8 mouse cellular contexts compared by ENCODE assay signal in genomic region chr6:120483211-120483626, GRCm38 (mm10). TPM values are rescaled to one million over a fixed set of nuclear protein-coding genes. Genes with fewer than 3 reads are reported as not detected.
DNase-seq lines count a peak whose midpoint lies in the region; ATAC-seq and TF ChIP-seq lines count a peak whose summit lies in the region.

No protein-coding gene starts in this region.

- peak overlapping the region; percentile 12 for H3ac ChIP-seq in C2C12 (ENCODE audit: control insufficient read depth, insufficient read length, low read depth)

- no peak overlapping the region for H3K4me3 ChIP-seq in forebrain, postnatal 0 days (ENCODE audit: low read depth, low read length)
- H3K4me3 ChIP-seq in forebrain, embryonic 12.5 days (replicated peaks) = no peak overlapping the region
- no peak overlapping the region for H3K4me3 ChIP-seq in C2C12 (ENCODE audit: insufficient read depth, poor library complexity, severe bottlenecking)
- peak overlapping the region; percentile 31 for H3K4me3 ChIP-seq in heart, embryonic 16.5 days (ENCODE audit: low read length)

- H3K9ac ChIP-seq in forebrain, postnatal 0 days = no peak overlapping the region
- no peak overlapping the region for H3K9ac ChIP-seq in forebrain, embryonic 12.5 days
- H3K9ac ChIP-seq in heart, embryonic 16.5 days (ENCODE audit: low read length) = 0 out of 2 replicates have a peak overlapping the region, but pooled peaks have one; percentile 32

- H3K27me3 ChIP-seq in forebrain, postnatal 0 days (ENCODE audit: insufficient read depth, low read length) = no peaks in the 10 kb centered on the region
- 0 out of 2 replicates have a peak, but pooled peaks cover 2% of the 10 kb centered on the region for H3K27me3 ChIP-seq in forebrain, embryonic 12.5 days
- no peaks in the 10 kb centered on the region for H3K27me3 ChIP-seq in C2C12 (ENCODE audit: control insufficient read depth, insufficient read depth, insufficient read length)
- H3K27me3 ChIP-seq in heart, embryonic 16.5 days (ENCODE audit: control insufficient read depth, insufficient read depth, low read length) = no peaks in the 10 kb centered on the region

- H3K27ac ChIP-seq in forebrain, postnatal 0 days (ENCODE audit: low read depth, low read length) = no peak overlapping the region
- no peak overlapping the region for H3K27ac ChIP-seq in forebrain, embryonic 12.5 days
- peak overlapping the region; percentile 54; the same call in 1 of the 2 replicates for H3K27ac ChIP-seq in heart, embryonic 16.5 days (ENCODE audit: low read length)

- no peak for DNase-seq in forebrain, postnatal 0 days
- DNase-seq in adrenal gland, postnatal 25 days = peak; percentile 46
- peak; percentile 76 to 86 for DNase-seq in left cerebral cortex, adult 18-20 months (ENCODE audit: low spot score in 2 of 2)
- peak; percentile 72 for DNase-seq in thymus, postnatal 0 days (ENCODE audit: low spot score)

- H3K4me2 ChIP-seq in forebrain, postnatal 0 days (ENCODE audit: low read depth) = no peak overlapping the region
- H3K4me2 ChIP-seq in forebrain, embryonic 12.5 days = no peak overlapping the region
- peak overlapping the region; percentile 54 for H3K4me2 ChIP-seq in heart, embryonic 16.5 days (ENCODE audit: low read depth, low read length)

- no peaks in the 10 kb centered on the region for H3K79me3 ChIP-seq in C2C12 (ENCODE audit: low read depth)

- TF ChIP-seq CTCF in forebrain, postnatal 0 days (IDR thresholded peaks at IDR 0.05; ENCODE audit: low read depth) = peak; percentile 54
- TF ChIP-seq CTCF in C2C12 (IDR thresholded peaks at IDR 0.05; ENCODE audit: control insufficient read depth, insufficient read depth, insufficient read length) = peak; percentile 39

- no peaks in the 10 kb centered on the region for H3K9me3 ChIP-seq in forebrain, postnatal 0 days (ENCODE audit: low read length)
- no peaks in the 10 kb centered on the region for H3K9me3 ChIP-seq in forebrain, embryonic 12.5 days
- no peaks in the 10 kb centered on the region for H3K9me3 ChIP-seq in heart, embryonic 16.5 days (replicated peaks; ENCODE audit: control insufficient read depth, low read length)

- H3K36me3 ChIP-seq in forebrain, postnatal 0 days (ENCODE audit: insufficient read depth) = no peaks in the 10 kb centered on the region
- H3K36me3 ChIP-seq in forebrain, embryonic 12.5 days (replicated peaks) = peaks cover 10% of the 10 kb centered on the region; the same call in 1 of the 2 replicates
- H3K36me3 ChIP-seq in C2C12 (ENCODE audit: control insufficient read depth, insufficient read depth) = peaks cover 41% of the 10 kb centered on the region
- H3K36me3 ChIP-seq in heart, embryonic 16.5 days (ENCODE audit: control insufficient read depth, insufficient read depth) = peaks cover 6% of the 10 kb centered on the region; the same call in 1 of the 2 replicates

- 42% methylated on average over 8 of the region's 8 CpGs for WGBS in forebrain, postnatal 0 days
- 35% methylated on average over 8 of the region's 8 CpGs for whole genome bisulfite sequencing in forebrain, embryonic 12.5 days
- 16% methylated on average over 8 of the region's 8 CpGs for WGBS in heart, embryonic 16.5 days

- ATAC-seq in forebrain, postnatal 0 days = peak; percentile 24; the same call in 1 of the 2 replicates
- no peak for ATAC-seq in forebrain, embryonic 12.5 days (ENCODE audit: low FRiP score)
- ATAC-seq in heart, embryonic 16.5 days (replicated peaks; ENCODE audit: extremely low read depth, insufficient read depth, low FRiP score) = peak; percentile 73
- 0 out of 2 replicates have a peak, but pooled peaks have one; percentile 12 for ATAC-seq in megakaryocyte progenitor cell, adult 5-6 weeks (replicated peaks; ENCODE audit: poor library complexity)

- no peaks in the 10 kb centered on the region for H3K79me2 ChIP-seq in C2C12 (ENCODE audit: control insufficient read depth, insufficient read depth)

- no peaks in the 10 kb centered on the region for H3K4me1 ChIP-seq in forebrain, postnatal 0 days (ENCODE audit: insufficient read depth)
- H3K4me1 ChIP-seq in forebrain, embryonic 12.5 days = peaks cover 6% of the 10 kb centered on the region
- H3K4me1 ChIP-seq in heart, embryonic 16.5 days (ENCODE audit: control insufficient read depth, insufficient read depth, low read length) = peaks cover 22% of the 10 kb centered on the region

TF ChIP-seq in C2C12, 6 proteins besides CTCF, POLR2A, EP300 and RAD21:
- TF ChIP-seq MAX (IDR thresholded peaks at IDR 0.05) = no peak
- TF ChIP-seq CEBPB (IDR thresholded peaks at IDR 0.05; ENCODE audit: low read depth) = no peak
- TF ChIP-seq MYOG (IDR thresholded peaks at IDR 0.05; ENCODE audit: control insufficient read depth, extremely low read depth, insufficient read length) = no peak
- no peak for TF ChIP-seq MYOD1 (IDR thresholded peaks at IDR 0.05; ENCODE audit: control insufficient read depth, insufficient read length, low read depth)
- peak; percentile 4 for TF ChIP-seq USF1 (IDR thresholded peaks at IDR 0.05; ENCODE audit: low read depth)

RNA-seq across cellular contexts. Expression of gene Tmem121b, which starts 10.4 kb away (rescaled TPM):
- 26.1 and 27.6 TPM in 2 replicates for total RNA-seq in forebrain, postnatal 0 days (2014; rRNA removed)
- 2.7 and 3.0 TPM in 2 replicates for polyA plus RNA-seq in forebrain, postnatal 0 days (2015; fragmentation: Nextera tagmentation; extraction: Ambion mirVana)
- 2.5 TPM in 2 replicates for polyA plus RNA-seq in forebrain, embryonic 12.5 days (2016; fragmentation: Nextera tagmentation; extraction: Ambion mirVana)
- polyA plus RNA-seq in C2C12 (2012; fragmentation: generic; extraction: Trizol) = 0.02 TPM
- total RNA-seq in adrenal gland, postnatal 25 days (2021) = not detected in 2 replicates
- polyA plus RNA-seq in heart, embryonic 16.5 days (2015; fragmentation: Nextera tagmentation; extraction: Ambion mirVana) = 0.07 and 0.11 TPM in 2 replicates
- total RNA-seq in left cerebral cortex, adult 18-20 months (2021) = 10 to 100 TPM; 56.6 to 57.9 TPM
- total RNA-seq in megakaryocyte progenitor cell, adult 5-6 weeks (2015) = 0.10 TPM in 1 of 2 replicates, not detected in the other
- total RNA-seq in megakaryocyte progenitor cell, adult 5-6 weeks (2017) = 0.08 TPM in 1 of 2 replicates, not detected in the other
- polyA plus RNA-seq in thymus, postnatal 0 days (2015; fragmentation: Nextera tagmentation; extraction: Ambion mirVana) = 0.31 and 0.42 TPM in 2 replicates

RNA-seq across cellular contexts. Expression of gene Il17ra, which starts 20.2 kb away (rescaled TPM):
- total RNA-seq in forebrain, postnatal 0 days (2014; rRNA removed) = 2.5 and 4.2 TPM in 2 replicates
- 3.2 and 3.4 TPM in 2 replicates for polyA plus RNA-seq in forebrain, postnatal 0 days (2015; fragmentation: Nextera tagmentation; extraction: Ambion mirVana)
- polyA plus RNA-seq in forebrain, embryonic 12.5 days (2016; fragmentation: Nextera tagmentation; extraction: Ambion mirVana) = 5.2 and 5.6 TPM in 2 replicates
- 10.8 TPM for polyA plus RNA-seq in C2C12 (2012; fragmentation: generic; extraction: Trizol)
- 10.2 and 14.5 TPM in 2 replicates for total RNA-seq in adrenal gland, postnatal 25 days (2021)
- 6.5 and 9.0 TPM in 2 replicates for polyA plus RNA-seq in heart, embryonic 16.5 days (2015; fragmentation: Nextera tagmentation; extraction: Ambion mirVana)
- 10 to 100 TPM; 18.2 to 19.6 TPM for total RNA-seq in left cerebral cortex, adult 18-20 months (2021)
- 23.1 and 30.3 TPM in 2 replicates for total RNA-seq in megakaryocyte progenitor cell, adult 5-6 weeks (2015)
- total RNA-seq in megakaryocyte progenitor cell, adult 5-6 weeks (2017) = 19.8 and 25.9 TPM in 2 replicates
- polyA plus RNA-seq in thymus, postnatal 0 days (2015; fragmentation: Nextera tagmentation; extraction: Ambion mirVana) = 57.9 and 67.5 TPM in 2 replicates

RNA-seq across cellular contexts. Expression of gene Hdhd5, which starts 47.9 kb away (rescaled TPM):
- total RNA-seq in forebrain, postnatal 0 days (2014; rRNA removed) = 27.8 and 29.9 TPM in 2 replicates
- 13.9 and 14.9 TPM in 2 replicates for polyA plus RNA-seq in forebrain, postnatal 0 days (2015; fragmentation: Nextera tagmentation; extraction: Ambion mirVana)
- 17.1 and 19.1 TPM in 2 replicates for polyA plus RNA-seq in forebrain, embryonic 12.5 days (2016; fragmentation: Nextera tagmentation; extraction: Ambion mirVana)
- 10.2 TPM for polyA plus RNA-seq in C2C12 (2012; fragmentation: generic; extraction: Trizol)
- 28.5 and 37.4 TPM in 2 replicates for total RNA-seq in adrenal gland, postnatal 25 days (2021)
- polyA plus RNA-seq in heart, embryonic 16.5 days (2015; fragmentation: Nextera tagmentation; extraction: Ambion mirVana) = 14.9 and 17.4 TPM in 2 replicates
- 10 to 100 TPM; 32.3 to 35.3 TPM for total RNA-seq in left cerebral cortex, adult 18-20 months (2021)
- 4.3 TPM in 2 replicates for total RNA-seq in megakaryocyte progenitor cell, adult 5-6 weeks (2015)
- total RNA-seq in megakaryocyte progenitor cell, adult 5-6 weeks (2017) = 4.7 and 7.6 TPM in 2 replicates
- polyA plus RNA-seq in thymus, postnatal 0 days (2015; fragmentation: Nextera tagmentation; extraction: Ambion mirVana) = 42.6 and 48.3 TPM in 2 replicates
